Mouse (Mus musculus) heart, embryonic 10.5 days (tissue): ENCODE data around the gene 2010005H15Rik. TPM values are rescaled to one million over a fixed set of nuclear protein-coding genes. Genes with fewer than 3 reads are reported as not detected.

Experiments
- polyA plus RNA-seq: library from polyadenylated mRNA; unstranded; fragments of >200 nt; fragmentation: Nextera tagmentation; extraction: Ambion mirVana; gene quantifications from 2 replicates; pipeline ENCODE4 v1.2.1, GENCODE M21; 2016

The 2010005H15Rik gene
- polyA plus RNA-seq, 1 experiment from 2014 or later = not detected

Other genes with a start within 250 kb of the 2010005H15Rik start
- gene Kpna1, start 242.7 kb upstream of the 2010005H15Rik start, polyA plus RNA-seq = 51.8 and 60.5 TPM in 2 replicates
- 5.4 and 5.9 TPM in 2 replicates for gene Wdr5b, start 180.3 kb upstream of the 2010005H15Rik start, polyA plus RNA-seq
- gene Fam162a, start 149.9 kb upstream of the 2010005H15Rik start, polyA plus RNA-seq = 619 and 675 TPM in 2 replicates
- gene Ccdc58, start 149.8 kb upstream of the 2010005H15Rik start, polyA plus RNA-seq = 101 and 102 TPM in 2 replicates
- not detected in 2 replicates for gene Csta1, start 90.2 kb upstream of the 2010005H15Rik start, polyA plus RNA-seq
- gene Stfa2l1, start 64.7 kb upstream of the 2010005H15Rik start, polyA plus RNA-seq = not detected in 2 replicates
- not detected in 2 replicates for gene Gm5483, start 37.3 kb upstream of the 2010005H15Rik start, polyA plus RNA-seq
- not detected in 2 replicates for gene Gm5416, start 11.1 kb upstream of the 2010005H15Rik start, polyA plus RNA-seq
- gene Stfa1, start 55.5 kb downstream of the 2010005H15Rik start, polyA plus RNA-seq = 0.25 TPM in 1 of 2 replicates, not detected in the other
- gene BC117090, start 112.9 kb downstream of the 2010005H15Rik start, polyA plus RNA-seq = not detected in 2 replicates
- 0.23 and 0.60 TPM in 2 replicates for gene BC100530, start 146.3 kb downstream of the 2010005H15Rik start, polyA plus RNA-seq
- gene Stfa2, start 187.0 kb downstream of the 2010005H15Rik start, polyA plus RNA-seq = not detected in 2 replicates
- gene Stfa3, start 233.9 kb downstream of the 2010005H15Rik start, polyA plus RNA-seq = not detected in 2 replicates